8 mouse cellular contexts compared by ENCODE assay signal in the genomic region with DNA sequence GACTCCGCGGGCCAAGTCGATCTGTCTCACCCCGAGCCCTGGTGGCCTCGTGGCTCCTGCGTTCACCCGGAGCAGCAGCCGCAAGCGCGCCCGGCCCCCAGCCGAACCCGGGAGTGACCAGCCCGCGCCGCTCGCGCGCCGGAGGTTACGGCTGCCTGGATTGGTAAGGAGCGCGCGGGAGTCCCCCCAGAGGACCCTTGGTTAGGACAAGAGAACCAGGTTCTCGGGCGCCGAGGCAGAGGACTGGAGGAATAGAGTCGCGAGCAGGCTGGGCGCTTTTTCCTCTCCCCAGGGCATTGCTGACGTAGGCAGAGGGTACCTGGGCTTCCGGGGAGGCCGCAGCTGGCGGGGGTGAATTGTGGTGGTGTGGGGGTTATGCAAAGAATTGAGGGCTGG. TPM values are rescaled to one million over a fixed set of nuclear protein-coding genes. Genes with fewer than 3 reads are reported as not detected.
A peak's percentile ranks its signal among the peaks of the same experiment; 100 is the strongest.
DNase-seq lines count a peak whose midpoint lies in the region; ATAC-seq lines count a peak whose summit lies in the region.

No protein-coding gene starts in this region.

- H3K4me3 ChIP-seq in forebrain, embryonic 11.5 days (ENCODE audit: low read depth, low read length) = peak overlapping the region; percentile 83
- H3K4me3 ChIP-seq in liver, embryonic 15.5 days (replicated peaks) = peak overlapping the region; percentile 88
- peak overlapping the region; percentile 95 for H3K4me3 ChIP-seq in stomach, embryonic 15.5 days (replicated peaks)

- H3K36me3 ChIP-seq in forebrain, embryonic 11.5 days (ENCODE audit: control insufficient read depth, insufficient read depth, low read length) = peaks cover 24% of the 10 kb centered on the region
- H3K36me3 ChIP-seq in liver, embryonic 15.5 days (replicated peaks) = peaks cover 43% of the 10 kb centered on the region
- H3K36me3 ChIP-seq in stomach, embryonic 15.5 days = peaks cover 38% of the 10 kb centered on the region

- under 1% methylated on average over 34 of the region's 34 CpGs for WGBS in forebrain, embryonic 11.5 days
- under 1% methylated on average over 34 of the region's 34 CpGs for whole genome bisulfite sequencing in liver, embryonic 15.5 days (ENCODE audit: insufficient replicate concordance)
- 0% methylated on average over 34 of the region's 34 CpGs for WGBS in stomach, embryonic 15.5 days

- peak overlapping the region; percentile 94 for H3K9ac ChIP-seq in forebrain, embryonic 11.5 days (ENCODE audit: low read length)
- H3K9ac ChIP-seq in liver, embryonic 15.5 days = peak overlapping the region; percentile 92
- peak overlapping the region; percentile 91 for H3K9ac ChIP-seq in stomach, embryonic 15.5 days

- DNase-seq in cerebellum, adult 9-11 months = peak; percentile 72
- no peak for DNase-seq in cerebellum, adult 8-10 months
- DNase-seq in B cell, adult 2 months = peak; percentile 97 to 98
- DNase-seq in forebrain, embryonic 11.5 days (ENCODE audit: low spot score) = no peak
- no peak for DNase-seq in urinary bladder, postnatal 10 days (ENCODE audit: low spot score)
- no peak for DNase-seq in frontal cortex, postnatal 10 days (ENCODE audit: low spot score in 2 of 2)

- peak overlapping the region; percentile 85 for H3K27ac ChIP-seq in forebrain, embryonic 11.5 days (ENCODE audit: low read depth, low read length)
- H3K27ac ChIP-seq in liver, embryonic 15.5 days (replicated peaks) = peak overlapping the region; percentile 90
- peak overlapping the region; percentile 96 for H3K27ac ChIP-seq in stomach, embryonic 15.5 days

- ATAC-seq in forebrain, embryonic 11.5 days (replicated peaks; ENCODE audit: low FRiP score) = peak; percentile 60
- ATAC-seq in liver, embryonic 15.5 days (ENCODE audit: insufficient read depth) = peak; percentile 26
- ATAC-seq in stomach, embryonic 15.5 days (ENCODE audit: insufficient read depth, low FRiP score, low read depth) = peak; percentile 19; the same call in 1 of the 2 replicates

- H3K27me3 ChIP-seq in forebrain, embryonic 11.5 days (ENCODE audit: control insufficient read depth, insufficient read depth, low read length) = no peaks in the 10 kb centered on the region
- H3K27me3 ChIP-seq in liver, embryonic 15.5 days = no peaks in the 10 kb centered on the region
- no peaks in the 10 kb centered on the region for H3K27me3 ChIP-seq in stomach, embryonic 15.5 days (replicated peaks)

- H3K4me1 ChIP-seq in forebrain, embryonic 11.5 days (replicated peaks; ENCODE audit: control insufficient read depth, insufficient read depth, low read length) = peaks cover 17% of the 10 kb centered on the region; the same call in 1 of the 2 replicates
- H3K4me1 ChIP-seq in liver, embryonic 15.5 days (replicated peaks) = peaks cover 72% of the 10 kb centered on the region
- peaks cover 22% of the 10 kb centered on the region for H3K4me1 ChIP-seq in stomach, embryonic 15.5 days

- H3K9me3 ChIP-seq in forebrain, embryonic 11.5 days (ENCODE audit: control insufficient read depth, low read length) = no peaks in the 10 kb centered on the region
- H3K9me3 ChIP-seq in liver, embryonic 15.5 days (replicated peaks) = no peaks in the 10 kb centered on the region
- H3K9me3 ChIP-seq in stomach, embryonic 15.5 days = no peaks in the 10 kb centered on the region

- H3K4me2 ChIP-seq in forebrain, embryonic 11.5 days (ENCODE audit: low read depth, low read length, severe bottlenecking) = peak overlapping the region; percentile 88
- H3K4me2 ChIP-seq in liver, embryonic 15.5 days = peak overlapping the region; percentile 90
- H3K4me2 ChIP-seq in stomach, embryonic 15.5 days = peak overlapping the region; percentile 84

RNA-seq across cellular contexts. Expression of gene Cdt1, which starts 0.3 kb away (rescaled TPM):
- polyA plus RNA-seq in forebrain, embryonic 11.5 days (2014; fragmentation: Nextera tagmentation; extraction: Ambion mirVana) = 57.9 and 59.6 TPM in 2 replicates
- polyA plus RNA-seq in liver, embryonic 15.5 days (2015; fragmentation: Nextera tagmentation; extraction: Ambion mirVana) = 45.9 and 46.0 TPM in 2 replicates
- polyA plus RNA-seq in stomach, embryonic 15.5 days (2015; fragmentation: Nextera tagmentation; extraction: Ambion mirVana) = 34.9 and 37.0 TPM in 2 replicates

RNA-seq across cellular contexts. Expression of gene Aprt, which starts 8.6 kb away (rescaled TPM):
- 235 and 251 TPM in 2 replicates for polyA plus RNA-seq in forebrain, embryonic 11.5 days (2014; fragmentation: Nextera tagmentation; extraction: Ambion mirVana)
- polyA plus RNA-seq in liver, embryonic 15.5 days (2015; fragmentation: Nextera tagmentation; extraction: Ambion mirVana) = 187 and 214 TPM in 2 replicates
- polyA plus RNA-seq in stomach, embryonic 15.5 days (2015; fragmentation: Nextera tagmentation; extraction: Ambion mirVana) = 354 and 399 TPM in 2 replicates

RNA-seq across cellular contexts. Expression of gene Piezo1, which starts 17.0 kb away (rescaled TPM):
- polyA plus RNA-seq in forebrain, embryonic 11.5 days (2014; fragmentation: Nextera tagmentation; extraction: Ambion mirVana) = 5.8 and 5.9 TPM in 2 replicates
- 12.4 and 17.4 TPM in 2 replicates for polyA plus RNA-seq in liver, embryonic 15.5 days (2015; fragmentation: Nextera tagmentation; extraction: Ambion mirVana)
- 12.8 and 16.3 TPM in 2 replicates for polyA plus RNA-seq in stomach, embryonic 15.5 days (2015; fragmentation: Nextera tagmentation; extraction: Ambion mirVana)

RNA-seq across cellular contexts. Expression of gene Galns, which starts 43.2 kb away (rescaled TPM):
- 4.5 and 5.8 TPM in 2 replicates for polyA plus RNA-seq in forebrain, embryonic 11.5 days (2014; fragmentation: Nextera tagmentation; extraction: Ambion mirVana)
- polyA plus RNA-seq in liver, embryonic 15.5 days (2015; fragmentation: Nextera tagmentation; extraction: Ambion mirVana) = 8.2 and 8.8 TPM in 2 replicates
- 11.9 and 13.1 TPM in 2 replicates for polyA plus RNA-seq in stomach, embryonic 15.5 days (2015; fragmentation: Nextera tagmentation; extraction: Ambion mirVana)

RNA-seq across cellular contexts. Expression of gene Trappc2l, which starts 43.3 kb away (rescaled TPM):
- 39.3 and 49.9 TPM in 2 replicates for polyA plus RNA-seq in forebrain, embryonic 11.5 days (2014; fragmentation: Nextera tagmentation; extraction: Ambion mirVana)
- 24.2 and 33.1 TPM in 2 replicates for polyA plus RNA-seq in liver, embryonic 15.5 days (2015; fragmentation: Nextera tagmentation; extraction: Ambion mirVana)
- 49.7 and 61.8 TPM in 2 replicates for polyA plus RNA-seq in stomach, embryonic 15.5 days (2015; fragmentation: Nextera tagmentation; extraction: Ambion mirVana)

Comparison
In these comparisons a context has a peak if more than half of its experiments do, and no peak if none do; other contexts are left out.
1. DNase-seq: peak in cerebellum, adult 9-11 months (single experiment) and B cell, adult 2 months (2 of 2); none in cerebellum, adult 8-10 months (single experiment), forebrain, embryonic 11.5 days (single experiment), urinary bladder, postnatal 10 days (single experiment) and frontal cortex, postnatal 10 days (0 of 2).
2. Peak in every context shown above with its lines, with median percentiles within 50 percentile points of each other: ATAC-seq, H3K27ac ChIP-seq, H3K4me2 ChIP-seq, H3K4me3 ChIP-seq and H3K9ac ChIP-seq.